Mouse (Mus musculus) stomach, embryonic 15.5 days (tissue): ENCODE results near the gene Chic2. TPM values are rescaled to one million over a fixed set of nuclear protein-coding genes. Genes with fewer than 3 reads are reported as not detected.

Source experiments
- ATAC-seq: fragments of 200-750 bp; cut with Nextera tagmentation; 2 replicates; pipeline ENCODE4 v1.8.0; 2017; ENCODE audit warnings: low read depth, moderate number of reproducible peaks, moderate TSS enrichment; ENCODE audit not compliant: insufficient read depth, low FRiP score
- H3K27ac ChIP-seq: fragments of 300-500 bp; sonication (generic); 2 replicates; pipeline ENCODE4 v1.5.1; 2015; ENCODE audit warnings: mild to moderate bottlenecking, inconsistent platforms
- H3K27me3 ChIP-seq: fragments of 300-500 bp; sonication (generic); replicated peaks from 2 replicates; pipeline ENCODE4 v1.6.1; 2015; ENCODE audit warnings: inconsistent platforms
- H3K36me3 ChIP-seq: fragments of 300-500 bp; sonication (generic); 2 replicates; pipeline ENCODE4 v1.6.1; 2015; ENCODE audit warnings: inconsistent platforms
- H3K4me1 ChIP-seq: fragments of 300-500 bp; sonication (generic); 2 replicates; pipeline ENCODE4 v1.6.1; 2015; ENCODE audit warnings: inconsistent platforms
- H3K4me2 ChIP-seq: fragments of 300-500 bp; sonication (generic); 2 replicates; pipeline ENCODE4 v1.6.1; 2015; ENCODE audit warnings: mild to moderate bottlenecking, inconsistent platforms
- H3K4me3 ChIP-seq: fragments of 300-500 bp; sonication (generic); replicated peaks from 2 replicates; pipeline ENCODE4 v1.5.1; 2015; ENCODE audit warnings: inconsistent platforms
- H3K9ac ChIP-seq: fragments of 300-500 bp; sonication (generic); 2 replicates; pipeline ENCODE4 v1.6.1; 2015; ENCODE audit warnings: inconsistent platforms
- H3K9me3 ChIP-seq: fragments of 300-500 bp; sonication (generic); 2 replicates; pipeline ENCODE4 v1.6.1; 2016; ENCODE audit warnings: inconsistent platforms
- WGBS: fragments of 180-500 bp; shearing (Covaris S2); methylation state at CpG from one replicate; pipeline ENCODE4 v1.1.7; 2015; 5-methylcytosine and 5-hydroxymethylcytosine counted together
- polyA plus RNA-seq: library from polyadenylated mRNA; unstranded; fragments of >200 nt; fragmentation: Nextera tagmentation; extraction: Ambion mirVana; gene quantifications from 2 replicates; pipeline ENCODE4 v1.2.1, GENCODE M21; 2015

The Chic2 gene
- 27.2 and 33.0 TPM in 2 replicates for polyA plus RNA-seq

- H3K4me2 ChIP-seq, result peak within 1 kb of the TSS; percentile 76
- peaks cover 9% of the 10 kb centered on the region for H3K4me1 ChIP-seq
- peak within 1 kb of the TSS; percentile 83 for H3K27ac ChIP-seq
- WGBS, result 0% methylated on average over 30 of the region's 90 CpGs
- no peaks in the 10 kb centered on the region for H3K36me3 ChIP-seq
- peak; percentile 91 for ATAC-seq
- peak within 1 kb of the TSS; percentile 90 for H3K9ac ChIP-seq
- H3K27me3 ChIP-seq, result no peaks in the 10 kb centered on the region
- peak within 1 kb of the TSS; percentile 73 for H3K4me3 ChIP-seq
- H3K9me3 ChIP-seq, result no peaks in the 10 kb centered on the region
These were observed at the start of gene Chic2 for GRCm38 (mm10) chr5:75044310-75044904. TSS of gene Chic2 (minus strand) at chr5:75044774.

- Histone ChIP-seq H3K9me3 (no peaks in the 10 kb centered on the region), H3K27me3 (peaks cover 60% of the 10 kb centered on the region), H3K4me3 (no peak overlapping the region), H3K27ac (no peak overlapping the region), H3K36me3 (no peaks in the 10 kb centered on the region), H3K4me1 (no peaks in the 10 kb centered on the region), H3K4me2 (no peak overlapping the region), H3K9ac (no peak overlapping the region)
- no peak for ATAC-seq
- 29% methylated on average over 4 of the region's 4 CpGs for WGBS
These were observed 41.3 kb upstream of the Chic2 start for GRCm38 (mm10) chr5:75085906-75086305.

GRCm38 (mm10) chr5:75085521-75085875 lies 40.9 kb upstream of the Chic2 start:
- Histone ChIP-seq H3K36me3 (no peaks in the 10 kb centered on the region), H3K4me1 (no peaks in the 10 kb centered on the region), H3K9me3 (no peaks in the 10 kb centered on the region), H3K27me3 (peaks cover 64% of the 10 kb centered on the region), H3K4me3 (no peak overlapping the region), H3K27ac (no peak overlapping the region), H3K4me2 (no peak overlapping the region), H3K9ac (no peak overlapping the region)
- WGBS, result 4% methylated on average over 17 of the region's 17 CpGs
- no peak for ATAC-seq

GRCm38 (mm10) chr5:75084871-75085520 lies 40.4 kb upstream of the Chic2 start:
- no peaks in the 10 kb centered on the region for H3K4me1 ChIP-seq
- H3K27ac ChIP-seq, result no peak overlapping the region
- H3K27me3 ChIP-seq, result peaks cover 69% of the 10 kb centered on the region
- no peaks in the 10 kb centered on the region for H3K36me3 ChIP-seq
- H3K4me2 ChIP-seq, result no peak overlapping the region
- WGBS, result 3% methylated on average over 25 of the region's 25 CpGs
- no peak overlapping the region for H3K4me3 ChIP-seq
- H3K9me3 ChIP-seq, result no peaks in the 10 kb centered on the region
- no peak overlapping the region for H3K9ac ChIP-seq
- ATAC-seq, result no peak

GRCm38 (mm10) chr5:75084393-75084870 lies 39.9 kb upstream of the Chic2 start:
- Histone ChIP-seq H3K27me3 (peaks cover 75% of the 10 kb centered on the region), H3K4me2 (no peak overlapping the region; the same call in 1 of the 2 replicates), H3K4me3 (0 out of 2 replicates have a peak overlapping the region, but pooled peaks have one; percentile 5), H3K9me3 (no peaks in the 10 kb centered on the region), H3K36me3 (no peaks in the 10 kb centered on the region), H3K27ac (no peak overlapping the region), H3K9ac (no peak overlapping the region), H3K4me1 (no peaks in the 10 kb centered on the region)
- no peak for ATAC-seq
- WGBS, result 4% methylated on average over 8 of the region's 8 CpGs

- H3K27ac ChIP-seq, result no peak overlapping the region
- H3K27me3 ChIP-seq, result peaks cover 81% of the 10 kb centered on the region
- H3K4me3 ChIP-seq, result 0 out of 2 replicates have a peak overlapping the region, but pooled peaks have one; percentile 5
- no peaks in the 10 kb centered on the region for H3K36me3 ChIP-seq
- ATAC-seq, result no peak
- H3K4me2 ChIP-seq, result no peak overlapping the region; the same call in 1 of the 2 replicates
- H3K4me1 ChIP-seq, result no peaks in the 10 kb centered on the region
- no peaks in the 10 kb centered on the region for H3K9me3 ChIP-seq
- 2% methylated on average over 27 of the region's 27 CpGs for WGBS
- H3K9ac ChIP-seq, result no peak overlapping the region
These were observed 39.2 kb upstream of the Chic2 start for GRCm38 (mm10) chr5:75083591-75084392.

GRCm38 (mm10) chr5:75083061-75083460 lies 38.5 kb upstream of the Chic2 start:
- ATAC-seq, result no peak
- WGBS, result 2% methylated on average over 14 of the region's 14 CpGs
- no peak overlapping the region for H3K4me2 ChIP-seq
- H3K4me3 ChIP-seq, result no peak overlapping the region
- no peaks in the 10 kb centered on the region for H3K36me3 ChIP-seq
- no peaks in the 10 kb centered on the region for H3K9me3 ChIP-seq
- H3K27ac ChIP-seq, result no peak overlapping the region
- no peaks in the 10 kb centered on the region for H3K4me1 ChIP-seq
- H3K9ac ChIP-seq, result no peak overlapping the region
- peaks cover 88% of the 10 kb centered on the region for H3K27me3 ChIP-seq

GRCm38 (mm10) chr5:75082439-75082838 lies 37.9 kb upstream of the Chic2 start:
- H3K4me2 ChIP-seq, result no peak overlapping the region
- no peaks in the 10 kb centered on the region for H3K36me3 ChIP-seq
- H3K27me3 ChIP-seq, result peaks cover 92% of the 10 kb centered on the region
- no peak overlapping the region for H3K27ac ChIP-seq
- H3K9me3 ChIP-seq, result no peaks in the 10 kb centered on the region
- no peaks in the 10 kb centered on the region for H3K4me1 ChIP-seq
- H3K9ac ChIP-seq, result no peak overlapping the region
- 13% methylated on average over 6 of the region's 6 CpGs for WGBS
- no peak for ATAC-seq
- no peak overlapping the region for H3K4me3 ChIP-seq

- Histone ChIP-seq H3K27me3 (peaks cover 95% of the 10 kb centered on the region), H3K4me2 (no peak overlapping the region), H3K9me3 (no peaks in the 10 kb centered on the region), H3K4me3 (no peak overlapping the region), H3K9ac (no peak overlapping the region), H3K4me1 (peaks cover 9% of the 10 kb centered on the region), H3K36me3 (no peaks in the 10 kb centered on the region), H3K27ac (no peak overlapping the region)
- WGBS, result 2% methylated on average over 7 of the region's 7 CpGs
- ATAC-seq, result no peak
These were observed 35.0 kb upstream of the Chic2 start for GRCm38 (mm10) chr5:75079564-75079963.

- no peak overlapping the region for H3K27ac ChIP-seq
- H3K9ac ChIP-seq, result no peak overlapping the region
- H3K4me3 ChIP-seq, result no peak overlapping the region
- H3K27me3 ChIP-seq, result peaks cover 96% of the 10 kb centered on the region
- no peak for ATAC-seq
- H3K4me1 ChIP-seq, result peaks cover 9% of the 10 kb centered on the region
- H3K9me3 ChIP-seq, result no peaks in the 10 kb centered on the region
- no peaks in the 10 kb centered on the region for H3K36me3 ChIP-seq
- 2% methylated on average over 19 of the region's 19 CpGs for WGBS
- H3K4me2 ChIP-seq, result no peak overlapping the region
These were observed 32.4 kb upstream of the Chic2 start for GRCm38 (mm10) chr5:75077051-75077380.

- Histone ChIP-seq H3K9me3 (no peaks in the 10 kb centered on the region), H3K27ac (no peak overlapping the region), H3K9ac (no peak overlapping the region), H3K4me3 (no peak overlapping the region), H3K4me1 (peaks cover 9% of the 10 kb centered on the region), H3K27me3 (peaks cover 98% of the 10 kb centered on the region), H3K4me2 (peak overlapping the region; percentile 40), H3K36me3 (no peaks in the 10 kb centered on the region)
- WGBS, result 3% methylated on average over 17 of the region's 17 CpGs
- no peak for ATAC-seq
These were observed 31.9 kb upstream of the Chic2 start for GRCm38 (mm10) chr5:75076326-75077050.
